Mouse (Mus musculus): ENCODE measurements at regions not wholly inside any gene's neighbourhood (a gene's known extent, or its start where the extent isn't known, plus 50 kb on each side); places are given as distances from the start of the nearest gene placed in this dataset.

GRCm38 (mm10) chr9:61561551-61561950 lies 189.4 kb downstream of the Tle3 start:
- H3K9me3 ChIP-seq (replicated peaks), result 0 out of 2 replicates have a peak, but pooled peaks cover 4% of the 10 kb centered on the region
- peaks cover 11% of the 10 kb centered on the region for H3K4me1 ChIP-seq
- no peak overlapping the region for H3K4me2 ChIP-seq (replicated peaks)
- H3K4me3 ChIP-seq (replicated peaks), result no peak overlapping the region
- H3K9ac ChIP-seq, result no peak overlapping the region
- ATAC-seq (ENCODE audit: insufficient number of reproducible peaks, low FRiP score, low TSS enrichment, low read depth), result no peak
- WGBS, result 39% methylated on average over 8 of the region's 8 CpGs
- no peaks in the 10 kb centered on the region for H3K36me3 ChIP-seq
- H3K27ac ChIP-seq (replicated peaks), result no peak overlapping the region
- H3K27me3 ChIP-seq, result no peaks in the 10 kb centered on the region

DNA sequence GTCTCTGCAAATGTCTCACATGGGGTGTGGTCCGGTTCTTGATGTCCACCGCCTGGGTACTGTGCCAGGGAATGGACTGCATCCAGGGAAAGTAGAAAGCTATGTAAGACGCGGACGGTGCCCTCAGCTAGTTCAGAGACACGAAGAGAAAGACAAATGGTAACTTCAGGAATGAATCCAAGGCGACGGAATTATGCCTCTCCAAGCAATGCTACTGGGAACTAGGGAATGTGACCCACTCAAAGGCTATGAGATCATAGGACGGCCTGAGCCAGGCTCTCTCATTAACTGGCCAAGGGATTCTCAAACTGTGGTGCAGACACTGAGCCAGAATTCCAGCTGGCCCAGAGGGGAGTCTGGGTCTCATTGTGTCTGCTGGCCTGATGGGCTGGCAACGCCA lies 186.5 kb downstream of the Tle3 start:
- 69% methylated on average over 10 of the region's 10 CpGs for WGBS
- Histone ChIP-seq H3K36me3 (no peaks in the 10 kb centered on the region), H3K9ac (no peak overlapping the region), H3K4me2 (replicated peaks) (no peak overlapping the region), H3K4me1 (peaks cover 11% of the 10 kb centered on the region), H3K27me3 (no peaks in the 10 kb centered on the region), H3K27ac (replicated peaks) (no peak overlapping the region), H3K9me3 (replicated peaks) (no peaks in the 10 kb centered on the region), H3K4me3 (replicated peaks) (no peak overlapping the region)
- ATAC-seq (ENCODE audit: insufficient number of reproducible peaks, low FRiP score, low TSS enrichment, low read depth), result no peak

DNA sequence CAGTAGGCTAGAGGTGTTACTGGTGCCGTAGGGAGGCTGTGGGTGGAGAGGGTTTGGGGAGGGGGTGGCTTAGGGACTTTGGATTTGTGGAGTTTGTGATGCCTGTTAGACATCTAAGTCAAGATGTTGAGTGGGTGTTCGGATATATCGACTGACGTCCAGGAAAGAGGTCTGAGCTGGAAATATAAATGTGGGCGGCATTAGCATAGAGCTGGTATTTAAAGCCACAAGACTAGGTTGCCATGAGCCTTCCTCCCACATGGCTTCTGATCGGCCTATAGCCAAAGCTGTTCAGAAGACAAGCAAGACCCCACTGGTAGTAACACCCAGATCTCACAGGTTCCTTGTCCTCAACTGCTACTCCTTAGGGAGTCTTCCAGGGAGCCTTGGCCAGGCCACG lies 184.9 kb downstream of the Tle3 start:
- Histone ChIP-seq H3K27ac (replicated peaks) (no peak overlapping the region), H3K9me3 (replicated peaks) (no peaks in the 10 kb centered on the region), H3K4me3 (replicated peaks) (no peak overlapping the region), H3K4me2 (replicated peaks) (no peak overlapping the region), H3K36me3 (no peaks in the 10 kb centered on the region), H3K27me3 (no peaks in the 10 kb centered on the region), H3K9ac (no peak overlapping the region), H3K4me1 (peaks cover 11% of the 10 kb centered on the region)
- WGBS, result 90% methylated on average over 7 of the region's 7 CpGs
- ATAC-seq (ENCODE audit: insufficient number of reproducible peaks, low FRiP score, low TSS enrichment, low read depth), result no peak

- H3K9me3 ChIP-seq (replicated peaks), result no peaks in the 10 kb centered on the region
- peaks cover 11% of the 10 kb centered on the region for H3K4me1 ChIP-seq
- H3K9ac ChIP-seq, result no peak overlapping the region
- 76% methylated on average over 8 of the region's 8 CpGs for WGBS
- ATAC-seq (ENCODE audit: insufficient number of reproducible peaks, low FRiP score, low TSS enrichment, low read depth), result no peak
- no peak overlapping the region for H3K4me2 ChIP-seq (replicated peaks)
- H3K27me3 ChIP-seq, result no peaks in the 10 kb centered on the region
- H3K27ac ChIP-seq (replicated peaks), result no peak overlapping the region
- H3K4me3 ChIP-seq (replicated peaks), result no peak overlapping the region
- no peaks in the 10 kb centered on the region for H3K36me3 ChIP-seq
These were observed 183.0 kb downstream of the Tle3 start for GRCm38 (mm10) chr9:61555173-61555572.

GRCm38 (mm10) chr9:61554611-61555010 lies 182.4 kb downstream of the Tle3 start:
- WGBS, result 70% methylated on average over 7 of the region's 7 CpGs
- Histone ChIP-seq H3K9ac (no peak overlapping the region), H3K9me3 (replicated peaks) (no peaks in the 10 kb centered on the region), H3K36me3 (no peaks in the 10 kb centered on the region), H3K4me1 (peaks cover 11% of the 10 kb centered on the region), H3K4me3 (replicated peaks) (no peak overlapping the region), H3K4me2 (replicated peaks) (no peak overlapping the region), H3K27ac (replicated peaks) (no peak overlapping the region), H3K27me3 (no peaks in the 10 kb centered on the region)
- ATAC-seq (ENCODE audit: insufficient number of reproducible peaks, low FRiP score, low TSS enrichment, low read depth), result no peak

- 71% methylated on average over 5 of the region's 5 CpGs for WGBS
- Histone ChIP-seq H3K4me2 (replicated peaks) (no peak overlapping the region), H3K9ac (no peak overlapping the region), H3K4me1 (peaks cover 4% of the 10 kb centered on the region), H3K36me3 (no peaks in the 10 kb centered on the region), H3K9me3 (replicated peaks) (no peaks in the 10 kb centered on the region), H3K27ac (replicated peaks) (0 out of 2 replicates have a peak overlapping the region, but pooled peaks have one; percentile 13), H3K27me3 (no peaks in the 10 kb centered on the region), H3K4me3 (replicated peaks) (no peak overlapping the region)
- ATAC-seq (ENCODE audit: insufficient number of reproducible peaks, low FRiP score, low TSS enrichment, low read depth), result no peak
These were observed 181.5 kb downstream of the Tle3 start for GRCm38 (mm10) chr9:61553626-61554025.

DNA sequence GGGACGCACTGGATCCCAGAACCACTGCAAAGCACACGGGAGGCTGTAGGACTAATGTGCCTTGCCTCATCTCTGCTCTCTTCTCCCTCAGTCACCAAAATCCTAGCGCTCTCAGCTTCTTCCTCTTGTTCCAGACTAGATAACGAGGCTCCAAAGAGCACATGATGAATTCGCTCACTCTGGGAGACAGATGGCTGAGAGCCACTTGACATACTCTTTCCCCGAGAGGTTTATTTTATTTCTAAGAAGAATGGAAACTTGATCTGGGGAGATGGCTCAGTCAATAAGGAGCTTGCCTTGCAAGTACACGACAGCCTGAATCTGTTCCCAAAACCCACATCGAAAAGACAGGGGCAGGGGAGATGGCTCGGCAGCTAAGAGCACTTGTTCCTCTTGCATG lies 179.2 kb downstream of the Tle3 start:
- 45% methylated on average over 9 of the region's 9 CpGs for WGBS
- no peak for ATAC-seq (ENCODE audit: insufficient number of reproducible peaks, low FRiP score, low TSS enrichment, low read depth)

DNA sequence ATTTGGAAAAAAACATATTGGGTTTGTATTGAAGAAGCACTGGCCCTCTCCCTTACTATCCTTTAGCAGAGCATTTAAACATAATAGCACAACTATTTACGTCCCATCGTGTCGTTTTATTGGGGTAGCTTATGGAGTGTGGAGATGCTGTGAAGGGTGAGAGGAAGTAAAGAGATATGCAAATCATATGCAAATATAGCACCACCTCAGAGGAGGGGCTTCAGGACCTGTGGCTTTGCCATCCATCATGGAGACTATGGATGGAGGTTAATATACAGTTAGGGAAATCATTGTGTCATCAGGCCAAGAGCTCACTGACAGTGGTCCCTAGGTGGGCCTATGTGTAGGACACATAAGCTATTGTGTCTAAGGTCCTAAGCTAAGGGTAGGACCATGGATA lies 178.2 kb downstream of the Tle3 start:
- ATAC-seq (ENCODE audit: insufficient number of reproducible peaks, low FRiP score, low TSS enrichment, low read depth), result no peak
- no peaks in the 10 kb centered on the region for H3K4me1 ChIP-seq
- H3K36me3 ChIP-seq, result no peaks in the 10 kb centered on the region
- H3K27me3 ChIP-seq, result no peaks in the 10 kb centered on the region
- WGBS, result 77% methylated on average over 3 of the region's 3 CpGs
- H3K9ac ChIP-seq, result no peak overlapping the region
- H3K27ac ChIP-seq (replicated peaks), result no peak overlapping the region
- H3K4me3 ChIP-seq (replicated peaks), result no peak overlapping the region
- no peaks in the 10 kb centered on the region for H3K9me3 ChIP-seq (replicated peaks)
- no peak overlapping the region for H3K4me2 ChIP-seq (replicated peaks)

More for the DNA sequence above, 179.2 kb downstream of the Tle3 start:
- H3K4me2 ChIP-seq (replicated peaks), result no peak overlapping the region
- H3K27ac ChIP-seq (replicated peaks), result no peak overlapping the region
- no peaks in the 10 kb centered on the region for H3K36me3 ChIP-seq
- H3K27me3 ChIP-seq, result no peaks in the 10 kb centered on the region
- no peaks in the 10 kb centered on the region for H3K4me1 ChIP-seq
- H3K4me3 ChIP-seq (replicated peaks), result no peak overlapping the region
- no peaks in the 10 kb centered on the region for H3K9me3 ChIP-seq (replicated peaks)
- H3K9ac ChIP-seq, result no peak overlapping the region

DNA sequence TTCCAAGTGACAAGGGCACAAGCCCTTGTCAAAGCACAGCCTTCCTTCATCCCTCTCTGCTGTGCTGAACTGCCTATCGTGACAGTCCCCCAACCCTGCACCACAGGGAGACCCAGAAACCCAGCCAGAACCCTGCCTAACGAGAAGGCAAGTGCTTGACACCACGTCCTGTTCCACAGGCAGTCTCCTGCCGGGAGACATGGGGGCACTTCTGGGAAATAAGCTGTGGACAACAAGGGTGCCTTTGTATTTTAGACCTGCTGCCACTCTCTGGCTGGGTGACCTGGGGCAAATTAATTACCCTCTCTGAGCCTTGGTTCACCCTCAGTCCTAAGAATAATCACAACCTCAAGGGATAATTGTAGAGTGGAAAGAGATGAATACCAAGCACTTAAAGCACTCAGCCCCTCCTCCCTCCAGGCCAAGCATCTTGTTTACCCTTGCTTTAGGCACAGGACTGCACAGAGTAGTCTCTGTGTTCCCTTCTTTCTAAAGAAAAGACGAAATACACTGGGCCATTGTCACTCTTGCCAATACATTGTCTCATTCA lies 177.6 kb downstream of the Tle3 start:
- 35% methylated on average over 5 of the region's 5 CpGs for WGBS
- Histone ChIP-seq H3K27ac (replicated peaks) (no peak overlapping the region), H3K4me2 (replicated peaks) (no peak overlapping the region), H3K4me3 (replicated peaks) (no peak overlapping the region), H3K4me1 (no peaks in the 10 kb centered on the region), H3K9ac (no peak overlapping the region), H3K36me3 (no peaks in the 10 kb centered on the region), H3K9me3 (replicated peaks) (no peaks in the 10 kb centered on the region), H3K27me3 (no peaks in the 10 kb centered on the region)
- 0 out of 2 replicates have a peak, but pooled peaks have one; percentile 57 for ATAC-seq (ENCODE audit: insufficient number of reproducible peaks, low FRiP score, low TSS enrichment, low read depth)

DNA sequence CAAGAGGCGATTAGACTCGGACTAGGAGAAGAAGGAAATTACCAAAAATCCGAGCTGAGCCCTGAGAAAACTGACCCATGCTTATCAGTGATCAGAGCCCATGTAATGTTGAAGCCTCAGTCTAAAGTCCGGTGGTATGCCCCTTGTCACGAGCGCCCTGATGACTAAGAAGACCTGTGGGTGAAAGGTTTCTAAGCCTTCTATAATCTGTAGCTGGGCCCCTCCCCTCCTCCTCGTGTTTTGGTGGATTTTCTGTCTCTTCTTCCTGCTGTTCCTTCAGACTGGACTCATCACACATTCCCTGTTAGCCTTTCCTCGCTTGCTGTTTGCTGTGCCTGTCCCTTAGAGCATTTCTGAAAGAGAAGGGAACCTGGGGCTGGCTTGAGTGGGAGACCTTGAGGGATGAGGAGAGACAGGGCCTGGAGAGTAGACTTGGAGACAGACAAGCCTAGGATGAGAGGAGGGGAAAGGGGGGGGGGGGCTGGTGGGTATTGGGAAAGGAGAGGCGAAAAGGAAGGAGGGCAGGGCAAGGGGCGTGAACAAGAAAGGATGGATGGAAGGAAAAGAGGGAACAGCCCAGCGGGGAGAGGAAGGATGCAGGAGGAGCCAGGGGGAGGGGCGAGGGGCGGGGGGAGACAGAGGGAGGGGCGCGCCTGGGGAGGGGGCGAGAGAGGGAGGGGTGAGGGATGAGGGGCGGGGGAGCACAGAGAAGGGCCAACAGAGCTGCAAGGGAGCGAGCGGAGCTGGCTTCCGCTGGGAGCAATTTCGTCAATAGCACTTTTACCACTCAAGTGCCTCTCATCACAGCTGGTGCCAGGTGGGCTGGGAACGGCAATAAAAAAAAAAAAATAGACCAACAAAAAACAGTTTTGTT lies 165.4 kb downstream of the Tle3 start:
- H3K27me3 ChIP-seq, result no peaks in the 10 kb centered on the region
- no peak overlapping the region for H3K9ac ChIP-seq
- H3K4me1 ChIP-seq, result no peaks in the 10 kb centered on the region
- H3K27ac ChIP-seq (replicated peaks), result no peak overlapping the region
- 17% methylated on average over 17 of the region's 22 CpGs for WGBS
- no peaks in the 10 kb centered on the region for H3K36me3 ChIP-seq
- 0 out of 2 replicates have a peak overlapping the region, but pooled peaks have one; percentile 21 for H3K4me2 ChIP-seq (replicated peaks)
- no peaks in the 10 kb centered on the region for H3K9me3 ChIP-seq (replicated peaks)
- H3K4me3 ChIP-seq (replicated peaks), result no peak overlapping the region
- no peak for ATAC-seq (ENCODE audit: insufficient number of reproducible peaks, low FRiP score, low TSS enrichment, low read depth)

- Histone ChIP-seq H3K27me3 (no peaks in the 10 kb centered on the region), H3K9ac (no peak overlapping the region), H3K4me3 (replicated peaks) (no peak overlapping the region), H3K4me1 (no peaks in the 10 kb centered on the region), H3K4me2 (replicated peaks) (no peak overlapping the region), H3K36me3 (no peaks in the 10 kb centered on the region), H3K27ac (replicated peaks) (no peak overlapping the region), H3K9me3 (replicated peaks) (no peaks in the 10 kb centered on the region)
- WGBS, result 73% methylated on average over 9 of the region's 9 CpGs
- no peak for ATAC-seq (ENCODE audit: insufficient number of reproducible peaks, low FRiP score, low TSS enrichment, low read depth)
These were observed 161.1 kb downstream of the Tle3 start for GRCm38 (mm10) chr9:61533237-61533636.
